Mouse (Mus musculus) liver, embryonic 13.5 days (tissue): ENCODE measurements around the gene App. TPM values are rescaled to one million over a fixed set of nuclear protein-coding genes. Genes with fewer than 3 reads are reported as not detected.

Experiments used
- ATAC-seq: fragments of 200-750 bp; cut with Nextera tagmentation; 2 replicates; pipeline ENCODE4 v1.8.0; 2017; ENCODE audit warnings: low read depth, mild to moderate bottlenecking, moderate number of reproducible peaks, moderate library complexity
- DNase-seq: peaks from one replicate; pipeline ENCODE4 v3.0.0; 2022
- H3K27ac ChIP-seq: fragments of 300-500 bp; sonication (generic); 2 replicates; pipeline ENCODE4 v1.5.1; 2015; ENCODE audit warnings: moderate library complexity, mild to moderate bottlenecking, inconsistent platforms
- H3K27me3 ChIP-seq: fragments of 300-500 bp; sonication (generic); 2 replicates; pipeline ENCODE4 v1.6.1; 2015; ENCODE audit warnings: mild to moderate bottlenecking, inconsistent platforms
- H3K36me3 ChIP-seq: fragments of 300-500 bp; sonication (generic); 2 replicates; pipeline ENCODE4 v1.6.1; 2015; ENCODE audit warnings: mild to moderate bottlenecking, inconsistent platforms
- H3K4me1 ChIP-seq: fragments of 300-500 bp; sonication (generic); replicated peaks from 2 replicates; pipeline ENCODE4 v1.6.1; 2015; ENCODE audit warnings: inconsistent platforms
- H3K4me2 ChIP-seq: fragments of 300-500 bp; sonication (generic); 2 replicates; pipeline ENCODE4 v1.6.1; 2015; ENCODE audit warnings: inconsistent platforms, mild to moderate bottlenecking, moderate library complexity
- H3K4me3 ChIP-seq: fragments of 300-500 bp; sonication (generic); replicated peaks from 2 replicates; pipeline ENCODE4 v1.5.1; 2015; ENCODE audit warnings: mild to moderate bottlenecking, inconsistent platforms
- H3K9ac ChIP-seq: fragments of 300-500 bp; sonication (generic); 2 replicates; pipeline ENCODE4 v1.6.1; 2015; ENCODE audit warnings: mild to moderate bottlenecking, inconsistent platforms
- H3K9me3 ChIP-seq: fragments of 300-500 bp; sonication (generic); replicated peaks from 2 replicates; pipeline ENCODE4 v1.6.1; 2016; ENCODE audit warnings: inconsistent platforms
- WGBS: fragments of 180-500 bp; shearing (Covaris S2); methylation state at CpG from one replicate; pipeline ENCODE4 v1.1.7; 2015; ENCODE audit not compliant: insufficient replicate concordance; 5-methylcytosine and 5-hydroxymethylcytosine counted together
- polyA plus RNA-seq: library from polyadenylated mRNA; unstranded; fragments of >200 nt; fragmentation: Nextera tagmentation; extraction: Ambion mirVana; gene quantifications from 2 replicates; pipeline ENCODE4 v1.2.1, GENCODE M21; 2015

App gene
- polyA plus RNA-seq, 1 experiment from 2014 or later = 17.2 TPM

- H3K4me3 ChIP-seq = no peak overlapping the region
- H3K4me2 ChIP-seq = no peak overlapping the region
- no peaks in the 10 kb centered on the region for H3K36me3 ChIP-seq
- H3K9ac ChIP-seq = no peak overlapping the region
- ATAC-seq (peak; percentile 18; the same call in 1 of the 2 replicates), DNase-seq (no peak)
- no peak overlapping the region for H3K27ac ChIP-seq
- WGBS = 29% methylated on average over 4 of the region's 4 CpGs
- no peaks in the 10 kb centered on the region for H3K9me3 ChIP-seq
- no peaks in the 10 kb centered on the region for H3K27me3 ChIP-seq
- no peaks in the 10 kb centered on the region for H3K4me1 ChIP-seq
Measured at GRCm38 (mm10) chr16:84966983-84967382, 206.6 kb downstream of the App start.

GRCm38 (mm10) chr16:84966096-84966495, 207.5 kb downstream of the App start:
- ATAC-seq = no peak
- WGBS = 81% methylated on average over 13 of the region's 13 CpGs
- no peak overlapping the region for H3K27ac ChIP-seq
- no peaks in the 10 kb centered on the region for H3K36me3 ChIP-seq
- no peaks in the 10 kb centered on the region for H3K27me3 ChIP-seq
- H3K4me3 ChIP-seq = no peak overlapping the region
- H3K4me1 ChIP-seq = no peaks in the 10 kb centered on the region
- no peak overlapping the region for H3K4me2 ChIP-seq
- DNase-seq = no peak
- no peak overlapping the region for H3K9ac ChIP-seq
- H3K9me3 ChIP-seq = no peaks in the 10 kb centered on the region

GRCm38 (mm10) chr16:84963960-84964359, 209.6 kb downstream of the App start:
- no peak overlapping the region for H3K27ac ChIP-seq
- no peak overlapping the region for H3K4me2 ChIP-seq
- no peak for DNase-seq
- no peak for ATAC-seq
- 73% methylated on average over 9 of the region's 9 CpGs for WGBS
- no peaks in the 10 kb centered on the region for H3K9me3 ChIP-seq
- no peaks in the 10 kb centered on the region for H3K4me1 ChIP-seq
- no peaks in the 10 kb centered on the region for H3K36me3 ChIP-seq
- no peak overlapping the region for H3K9ac ChIP-seq
- no peak overlapping the region for H3K4me3 ChIP-seq
- no peaks in the 10 kb centered on the region for H3K27me3 ChIP-seq

- Histone ChIP-seq H3K4me3 (no peak overlapping the region), H3K9me3 (no peaks in the 10 kb centered on the region), H3K36me3 (no peaks in the 10 kb centered on the region), H3K4me1 (no peaks in the 10 kb centered on the region), H3K27me3 (no peaks in the 10 kb centered on the region), H3K9ac (no peak overlapping the region), H3K27ac (no peak overlapping the region), H3K4me2 (no peak overlapping the region)
- 76% methylated on average over 12 of the region's 12 CpGs for WGBS
- ATAC-seq (no peak), DNase-seq (no peak)
Measured at GRCm38 (mm10) chr16:84963527-84963926, 210.0 kb downstream of the App start.

GRCm38 (mm10) chr16:84957253-84957652, 216.3 kb downstream of the App start:
- Histone ChIP-seq H3K27me3 (no peaks in the 10 kb centered on the region), H3K4me2 (no peak overlapping the region), H3K9ac (no peak overlapping the region), H3K27ac (no peak overlapping the region), H3K9me3 (no peaks in the 10 kb centered on the region), H3K36me3 (no peaks in the 10 kb centered on the region), H3K4me1 (no peaks in the 10 kb centered on the region), H3K4me3 (no peak overlapping the region)
- ATAC-seq (no peak), DNase-seq (no peak)
- 62% methylated on average over 6 of the region's 6 CpGs for WGBS

GRCm38 (mm10) chr16:84956690-84957089, 216.9 kb downstream of the App start:
- no peaks in the 10 kb centered on the region for H3K27me3 ChIP-seq
- no peak for ATAC-seq
- no peak overlapping the region for H3K9ac ChIP-seq
- H3K27ac ChIP-seq = no peak overlapping the region
- H3K36me3 ChIP-seq = no peaks in the 10 kb centered on the region
- no peak for DNase-seq
- H3K9me3 ChIP-seq = no peaks in the 10 kb centered on the region
- no peak overlapping the region for H3K4me2 ChIP-seq
- WGBS = 65% methylated on average over 2 of the region's 2 CpGs
- no peaks in the 10 kb centered on the region for H3K4me1 ChIP-seq
- H3K4me3 ChIP-seq = no peak overlapping the region

- ATAC-seq (no peak), DNase-seq (no peak)
- 52% methylated on average over 1 of the region's 1 CpGs for WGBS
- no peak overlapping the region for H3K4me3 ChIP-seq
- H3K27ac ChIP-seq = no peak overlapping the region
- H3K4me1 ChIP-seq = no peaks in the 10 kb centered on the region
- H3K9ac ChIP-seq = no peak overlapping the region
- H3K36me3 ChIP-seq = no peaks in the 10 kb centered on the region
- no peaks in the 10 kb centered on the region for H3K9me3 ChIP-seq
- no peak overlapping the region for H3K4me2 ChIP-seq
- no peaks in the 10 kb centered on the region for H3K27me3 ChIP-seq
Measured at GRCm38 (mm10) chr16:84955840-84956239, 217.7 kb downstream of the App start.

GRCm38 (mm10) chr16:84955204-84955839, 218.2 kb downstream of the App start:
- H3K27ac ChIP-seq = no peak overlapping the region
- WGBS = 28% methylated on average over 26 of the region's 26 CpGs
- H3K4me1 ChIP-seq = no peaks in the 10 kb centered on the region
- DNase-seq (peak; percentile 39), ATAC-seq (peak; percentile 65)
- no peak overlapping the region for H3K4me2 ChIP-seq
- H3K27me3 ChIP-seq = no peaks in the 10 kb centered on the region
- no peak overlapping the region for H3K9ac ChIP-seq
- H3K9me3 ChIP-seq = no peaks in the 10 kb centered on the region
- no peaks in the 10 kb centered on the region for H3K36me3 ChIP-seq
- H3K4me3 ChIP-seq = no peak overlapping the region

GRCm38 (mm10) chr16:84931024-84931423, 242.5 kb downstream of the App start:
- WGBS = 57% methylated on average over 3 of the region's 3 CpGs
- Histone ChIP-seq H3K27ac (no peak overlapping the region), H3K9me3 (no peaks in the 10 kb centered on the region), H3K36me3 (no peaks in the 10 kb centered on the region), H3K27me3 (no peaks in the 10 kb centered on the region), H3K4me1 (no peaks in the 10 kb centered on the region), H3K4me2 (no peak overlapping the region), H3K9ac (no peak overlapping the region), H3K4me3 (no peak overlapping the region)
- no peak for DNase-seq
- ATAC-seq = no peak

GRCm38 (mm10) chr16:84927827-84928226, 245.7 kb downstream of the App start:
- ATAC-seq (no peak), DNase-seq (no peak)
- no peak overlapping the region for H3K4me3 ChIP-seq
- H3K9me3 ChIP-seq = no peaks in the 10 kb centered on the region
- WGBS = 72% methylated on average over 1 of the region's 1 CpGs
- no peaks in the 10 kb centered on the region for H3K4me1 ChIP-seq
- no peak overlapping the region for H3K9ac ChIP-seq
- H3K27ac ChIP-seq = no peak overlapping the region
- H3K27me3 ChIP-seq = no peaks in the 10 kb centered on the region
- no peaks in the 10 kb centered on the region for H3K36me3 ChIP-seq
- H3K4me2 ChIP-seq = no peak overlapping the region

- ATAC-seq (no peak), DNase-seq (no peak)
- Histone ChIP-seq H3K4me2 (no peak overlapping the region), H3K4me3 (no peak overlapping the region), H3K9ac (no peak overlapping the region), H3K4me1 (no peaks in the 10 kb centered on the region), H3K27me3 (no peaks in the 10 kb centered on the region), H3K27ac (no peak overlapping the region), H3K9me3 (no peaks in the 10 kb centered on the region), H3K36me3 (no peaks in the 10 kb centered on the region)
- WGBS = 59% methylated on average over 5 of the region's 5 CpGs
Measured at GRCm38 (mm10) chr16:84919649-84920308, 253.8 kb downstream of the App start.

- Histone ChIP-seq H3K4me2 (no peak overlapping the region), H3K27me3 (no peaks in the 10 kb centered on the region), H3K4me3 (no peak overlapping the region), H3K36me3 (no peaks in the 10 kb centered on the region), H3K4me1 (no peaks in the 10 kb centered on the region), H3K9ac (no peak overlapping the region), H3K27ac (no peak overlapping the region), H3K9me3 (no peaks in the 10 kb centered on the region)
- WGBS = 50% methylated on average over 3 of the region's 3 CpGs
- DNase-seq (no peak), ATAC-seq (no peak)
Measured at GRCm38 (mm10) chr16:84919087-84919486, 254.5 kb downstream of the App start.
